Mouse (Mus musculus) liver, embryonic 15.5 days (tissue): ENCODE measurements around the gene Rufy3. TPM values are rescaled to one million over a fixed set of nuclear protein-coding genes. Genes with fewer than 3 reads are reported as not detected.

Experiments
- ATAC-seq: fragments of 200-750 bp; cut with Nextera tagmentation; 2 replicates; pipeline ENCODE4 v1.8.0; 2017; ENCODE audit warnings: moderate number of reproducible peaks, mild to moderate bottlenecking, moderate library complexity; ENCODE audit not compliant: insufficient read depth
- H3K27ac ChIP-seq: fragments of 300-500 bp; sonication (generic); replicated peaks from 2 replicates; pipeline ENCODE4 v1.5.1; 2015; ENCODE audit warnings: mild to moderate bottlenecking, inconsistent platforms
- H3K27me3 ChIP-seq: fragments of 300-500 bp; sonication (generic); 2 replicates; pipeline ENCODE4 v1.6.1; 2015; ENCODE audit warnings: mild to moderate bottlenecking, inconsistent platforms
- H3K36me3 ChIP-seq: fragments of 300-500 bp; sonication (generic); replicated peaks from 2 replicates; pipeline ENCODE4 v1.6.1; 2015; ENCODE audit warnings: moderate library complexity, mild to moderate bottlenecking, inconsistent platforms
- H3K4me1 ChIP-seq: fragments of 300-500 bp; sonication (generic); replicated peaks from 2 replicates; pipeline ENCODE4 v1.6.1; 2015; ENCODE audit warnings: inconsistent platforms
- H3K4me2 ChIP-seq: fragments of 300-500 bp; sonication (generic); 2 replicates; pipeline ENCODE4 v1.6.1; 2015; ENCODE audit warnings: moderate library complexity, mild to moderate bottlenecking, inconsistent platforms
- H3K4me3 ChIP-seq: fragments of 300-500 bp; sonication (generic); replicated peaks from 2 replicates; pipeline ENCODE4 v1.5.1; 2015; ENCODE audit warnings: mild to moderate bottlenecking, inconsistent platforms
- H3K9ac ChIP-seq: fragments of 300-500 bp; sonication (generic); 2 replicates; pipeline ENCODE4 v1.6.1; 2015; ENCODE audit warnings: moderate library complexity, mild to moderate bottlenecking, inconsistent platforms
- H3K9me3 ChIP-seq: fragments of 300-500 bp; sonication (generic); replicated peaks from 2 replicates; pipeline ENCODE4 v1.6.1; 2016; ENCODE audit warnings: inconsistent platforms
- WGBS: fragments of 180-500 bp; shearing (Covaris S2); methylation state at CpG from one replicate; pipeline ENCODE4 v1.1.7; 2015; ENCODE audit warnings: mixed read lengths; ENCODE audit not compliant: insufficient replicate concordance; 5-methylcytosine and 5-hydroxymethylcytosine counted together
- polyA plus RNA-seq: library from polyadenylated mRNA; unstranded; fragments of >200 nt; fragmentation: Nextera tagmentation; extraction: Ambion mirVana; gene quantifications from 2 replicates; pipeline ENCODE4 v1.2.1, GENCODE M21; 2015

The Rufy3 gene
- polyA plus RNA-seq, 1 experiment from 2014 or later, result 4.5 TPM

GRCm38 (mm10) chr5:88595537-88596455 lies 31.0 kb downstream of the Rufy3 start:
- ATAC-seq, result no peak
- WGBS, result 45% methylated on average over 5 of the region's 5 CpGs
- H3K4me2 ChIP-seq, result peak overlapping the region; percentile 6; the same call in 1 of the 2 replicates

GRCm38 (mm10) chr5:88598961-88599360 lies 34.1 kb downstream of the Rufy3 start:
- H3K27ac ChIP-seq, result no peak overlapping the region
- H3K9ac ChIP-seq, result no peak overlapping the region
- ATAC-seq, result no peak
- no peak overlapping the region for H3K4me3 ChIP-seq
- H3K4me2 ChIP-seq, result no peak overlapping the region
- H3K9me3 ChIP-seq, result no peaks in the 10 kb centered on the region
- H3K36me3 ChIP-seq, result no peaks in the 10 kb centered on the region
- WGBS, result 78% methylated on average over 6 of the region's 6 CpGs
- H3K27me3 ChIP-seq, result no peaks in the 10 kb centered on the region
- peaks cover 15% of the 10 kb centered on the region for H3K4me1 ChIP-seq

More at GRCm38 (mm10) chr5:88595537-88596455, 31.0 kb downstream of the Rufy3 start:
- peaks cover 18% of the 10 kb centered on the region for H3K4me1 ChIP-seq
- no peak overlapping the region for H3K9ac ChIP-seq
- no peaks in the 10 kb centered on the region for H3K9me3 ChIP-seq
- no peak overlapping the region for H3K4me3 ChIP-seq
- H3K36me3 ChIP-seq, result no peaks in the 10 kb centered on the region
- H3K27me3 ChIP-seq, result no peaks in the 10 kb centered on the region
- H3K27ac ChIP-seq, result peak overlapping the region; percentile 9; the same call in 1 of the 2 replicates

- no peak for ATAC-seq
- H3K4me2 ChIP-seq, result no peak overlapping the region
- 54% methylated on average over 2 of the region's 2 CpGs for WGBS
These were observed 37.2 kb downstream of the Rufy3 start for GRCm38 (mm10) chr5:88602030-88602429.

GRCm38 (mm10) chr5:88602713-88603112 lies 37.9 kb downstream of the Rufy3 start:
- ATAC-seq, result no peak
- no peak overlapping the region for H3K27ac ChIP-seq
- no peaks in the 10 kb centered on the region for H3K4me1 ChIP-seq
- no peak overlapping the region for H3K4me2 ChIP-seq
- no peaks in the 10 kb centered on the region for H3K9me3 ChIP-seq
- H3K27me3 ChIP-seq, result no peaks in the 10 kb centered on the region
- H3K36me3 ChIP-seq, result no peaks in the 10 kb centered on the region
- WGBS, result 61% methylated on average over 3 of the region's 3 CpGs
- no peak overlapping the region for H3K9ac ChIP-seq
- no peak overlapping the region for H3K4me3 ChIP-seq

More at GRCm38 (mm10) chr5:88602030-88602429, 37.2 kb downstream of the Rufy3 start:
- no peaks in the 10 kb centered on the region for H3K27me3 ChIP-seq
- no peak overlapping the region for H3K4me3 ChIP-seq
- H3K9ac ChIP-seq, result no peak overlapping the region
- no peaks in the 10 kb centered on the region for H3K36me3 ChIP-seq
- no peaks in the 10 kb centered on the region for H3K4me1 ChIP-seq
- H3K27ac ChIP-seq, result no peak overlapping the region
- H3K9me3 ChIP-seq, result no peaks in the 10 kb centered on the region

- no peaks in the 10 kb centered on the region for H3K9me3 ChIP-seq
- no peak overlapping the region for H3K9ac ChIP-seq
- H3K4me1 ChIP-seq, result no peaks in the 10 kb centered on the region
- no peak overlapping the region for H3K4me2 ChIP-seq
- no peaks in the 10 kb centered on the region for H3K27me3 ChIP-seq
- no peak overlapping the region for H3K4me3 ChIP-seq
- no peak for ATAC-seq
- WGBS, result 63% methylated on average over 3 of the region's 3 CpGs
- no peak overlapping the region for H3K27ac ChIP-seq
- no peaks in the 10 kb centered on the region for H3K36me3 ChIP-seq
These were observed 39.2 kb downstream of the Rufy3 start for GRCm38 (mm10) chr5:88604046-88604445.

- no peak overlapping the region for H3K27ac ChIP-seq
These were observed 40.0 kb downstream of the Rufy3 start for GRCm38 (mm10) chr5:88604641-88605358.

GRCm38 (mm10) chr5:88614129-88614528 lies 49.3 kb downstream of the Rufy3 start:
- peaks cover 11% of the 10 kb centered on the region for H3K36me3 ChIP-seq
- no peak overlapping the region for H3K4me3 ChIP-seq
- no peak overlapping the region for H3K4me2 ChIP-seq
- H3K4me1 ChIP-seq, result no peaks in the 10 kb centered on the region
- no peak overlapping the region for H3K9ac ChIP-seq
- no peaks in the 10 kb centered on the region for H3K27me3 ChIP-seq
- H3K27ac ChIP-seq, result no peak overlapping the region
- ATAC-seq, result no peak
- no peaks in the 10 kb centered on the region for H3K9me3 ChIP-seq
- WGBS, result 67% methylated on average over 1 of the region's 1 CpGs

More at GRCm38 (mm10) chr5:88604641-88605358, 40.0 kb downstream of the Rufy3 start:
- H3K27me3 ChIP-seq, result no peaks in the 10 kb centered on the region
- no peak overlapping the region for H3K4me3 ChIP-seq
- H3K9me3 ChIP-seq, result no peaks in the 10 kb centered on the region
- H3K4me1 ChIP-seq, result no peaks in the 10 kb centered on the region
- 75% methylated on average over 7 of the region's 7 CpGs for WGBS
- no peaks in the 10 kb centered on the region for H3K36me3 ChIP-seq
- ATAC-seq, result no peak
- H3K9ac ChIP-seq, result no peak overlapping the region
- H3K4me2 ChIP-seq, result no peak overlapping the region

GRCm38 (mm10) chr5:88616988-88617387 lies 52.1 kb downstream of the Rufy3 start:
- Histone ChIP-seq H3K4me2 (no peak overlapping the region), H3K4me3 (no peak overlapping the region), H3K9me3 (no peaks in the 10 kb centered on the region), H3K9ac (no peak overlapping the region), H3K36me3 (peaks cover 20% of the 10 kb centered on the region), H3K27ac (no peak overlapping the region), H3K27me3 (no peaks in the 10 kb centered on the region), H3K4me1 (no peaks in the 10 kb centered on the region)
- 73% methylated on average over 4 of the region's 4 CpGs for WGBS
- no peak for ATAC-seq

- H3K27me3 ChIP-seq, result no peaks in the 10 kb centered on the region
- H3K36me3 ChIP-seq, result peaks cover 3% of the 10 kb centered on the region; the same call in 1 of the 2 replicates
- H3K4me2 ChIP-seq, result peak overlapping the region; percentile 41
- H3K4me1 ChIP-seq, result peaks cover 28% of the 10 kb centered on the region
- ATAC-seq, result peak; percentile 99
- H3K9me3 ChIP-seq, result no peaks in the 10 kb centered on the region
- H3K4me3 ChIP-seq, result no peak overlapping the region
- H3K9ac ChIP-seq, result no peak overlapping the region
- H3K27ac ChIP-seq, result peak overlapping the region; percentile 82
- WGBS, result 27% methylated on average over 4 of the region's 4 CpGs
These were observed 62.7 kb downstream of the Rufy3 start for GRCm38 (mm10) chr5:88627545-88627944.

GRCm38 (mm10) chr5:88629125-88629524 lies 64.3 kb downstream of the Rufy3 start:
- peaks cover 30% of the 10 kb centered on the region for H3K4me1 ChIP-seq
- no peak for ATAC-seq
- no peak overlapping the region for H3K4me3 ChIP-seq
- 82% methylated on average over 11 of the region's 11 CpGs for WGBS
- no peak overlapping the region for H3K9ac ChIP-seq
- H3K27me3 ChIP-seq, result no peaks in the 10 kb centered on the region
- no peak overlapping the region for H3K4me2 ChIP-seq
- peaks cover 6% of the 10 kb centered on the region; the same call in 1 of the 2 replicates for H3K36me3 ChIP-seq
- H3K9me3 ChIP-seq, result no peaks in the 10 kb centered on the region
- no peak overlapping the region for H3K27ac ChIP-seq

GRCm38 (mm10) chr5:88629987-88630386 lies 65.1 kb downstream of the Rufy3 start:
- H3K4me2 ChIP-seq, result no peak overlapping the region

More at GRCm38 (mm10) chr5:88629987-88630386, 65.1 kb downstream of the Rufy3 start:
- Histone ChIP-seq H3K4me3 (no peak overlapping the region), H3K9me3 (no peaks in the 10 kb centered on the region), H3K9ac (no peak overlapping the region), H3K27me3 (no peaks in the 10 kb centered on the region), H3K27ac (no peak overlapping the region), H3K36me3 (peaks cover 6% of the 10 kb centered on the region; the same call in 1 of the 2 replicates), H3K4me1 (peaks cover 30% of the 10 kb centered on the region)
- ATAC-seq, result no peak
- 81% methylated on average over 8 of the region's 8 CpGs for WGBS
